ENCODE assay signal across 21 mouse cellular contexts in the genomic region with DNA sequence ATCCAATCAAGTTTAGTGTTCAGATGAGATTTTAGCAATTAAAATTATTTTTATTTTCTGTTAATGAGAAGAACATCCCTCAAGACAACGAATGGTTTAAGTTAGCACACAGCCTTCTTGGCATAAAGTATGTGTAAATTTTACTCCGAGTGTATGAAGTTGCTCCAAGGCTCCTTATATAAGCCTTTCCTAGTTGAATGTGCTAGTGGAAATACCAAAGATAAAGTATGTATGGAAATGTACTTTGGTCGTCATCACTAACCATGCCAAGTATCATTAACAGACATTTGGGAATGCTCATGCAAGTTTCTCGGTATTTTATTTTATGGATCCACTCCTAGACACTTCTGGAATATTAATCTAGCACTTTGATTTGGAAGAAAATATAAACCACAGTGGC. TPM values are rescaled to one million over a fixed set of nuclear protein-coding genes. Genes with fewer than 3 reads are reported as not detected.
A peak's percentile ranks its signal among the peaks of the same experiment; 100 is the strongest.
DNase-seq lines count a peak whose midpoint lies in the region; ATAC-seq and TF ChIP-seq lines count a peak whose summit lies in the region.
"Had no signal": no experiment of that assay in that cellular context is flagged by ENCODE, and none has a peak within 500 bp of the region (broad histone marks: within the 10 kb centered on the region; RNA-seq: fewer than 3 reads in every experiment).

No protein-coding gene starts in this region.

- H3K9me3 ChIP-seq in heart, embryonic 13.5 days = no peaks in the 10 kb centered on the region
- H3K9me3 ChIP-seq: forebrain, embryonic 12.5 days; midbrain, embryonic 10.5 days had no signal

- no peak for ATAC-seq in heart, embryonic 13.5 days (ENCODE audit: extremely low read depth, insufficient number of reproducible peaks, low FRiP score, low TSS enrichment)
- ATAC-seq: liver, postnatal 0 days; lung, postnatal 0 days; midbrain, embryonic 16.5 days had no signal

- no peaks in the 10 kb centered on the region for H3K36me3 ChIP-seq in heart, embryonic 13.5 days
- H3K36me3 ChIP-seq: forebrain, embryonic 12.5 days; midbrain, embryonic 10.5 days had no signal

- H3K4me1 ChIP-seq in heart, embryonic 13.5 days = peaks cover 10% of the 10 kb centered on the region
- H3K4me1 ChIP-seq: forebrain, embryonic 12.5 days; midbrain, embryonic 10.5 days had no signal

- H3K4me3 ChIP-seq in heart, embryonic 13.5 days = no peak overlapping the region
- H3K4me3 ChIP-seq in left cerebral cortex, adult 2 months = peak overlapping the region; percentile 25; the same call in 1 of the 2 replicates
- H3K4me3 ChIP-seq: erythroblast, embryonic 14.5 days; forebrain, embryonic 12.5 days; midbrain, embryonic 10.5 days; myocyte had no signal

- intact Hi-C loops in left cerebral cortex, adult 2 months (cut with DNase I) = no loop called here

- no peaks in the 10 kb centered on the region for H3K27me3 ChIP-seq in heart, embryonic 13.5 days (replicated peaks)
- H3K27me3 ChIP-seq: forebrain, embryonic 12.5 days had no signal

- H3K9ac ChIP-seq in heart, embryonic 13.5 days = no peak overlapping the region
- H3K9ac ChIP-seq: forebrain, embryonic 12.5 days; hindbrain, embryonic 14.5 days; liver, postnatal 0 days had no signal

- H3K4me2 ChIP-seq in heart, embryonic 13.5 days = peak overlapping the region; percentile 56
- H3K4me2 ChIP-seq: forebrain, embryonic 12.5 days; hindbrain, embryonic 14.5 days; liver, embryonic 11.5 days had no signal

- 43% methylated on average over 4 of the region's 4 CpGs for WGBS in heart, embryonic 13.5 days

- no peak for DNase-seq in heart, adult 9 months (ENCODE audit: low spot score in 2 of 2)
- no peak for DNase-seq in left cerebral cortex, adult 2 months (ENCODE audit: extremely low spot score in 1 of 2, low spot score in 2 of 2)
- no peak for DNase-seq in left cerebral cortex, adult 9 months (ENCODE audit: low spot score in 2 of 2)
- DNase-seq in forelimb bud, embryonic 11.5 days (ENCODE audit: low read depth, low spot score) = peak; percentile 1
- DNase-seq in telencephalon, adult 2 months (ENCODE audit: low read depth, low spot score) = peak; percentile 9
- no peak for DNase-seq in thymus, postnatal 36 days
- DNase-seq: adrenal gland, postnatal 25 days; cerebellum, adult 11 months; kidney, adult 8-10 months; kidney, postnatal 10 days; liver, postnatal 0 days; thymus, adult 2 months had no signal

- 0 out of 2 replicates have a peak overlapping the region, but pooled peaks have one; percentile 40 for H3K27ac ChIP-seq in heart, embryonic 13.5 days (replicated peaks)
- H3K27ac ChIP-seq in left cerebral cortex, adult 2 months = no peak overlapping the region
- H3K27ac ChIP-seq: forebrain, embryonic 12.5 days; hindbrain, embryonic 14.5 days; midbrain, embryonic 10.5 days had no signal

- TF ChIP-seq CTCF in left cerebral cortex, adult 2 months (IDR thresholded peaks at IDR 0.05) = no peak

RNA-seq across cellular contexts. Expression of gene Col11a1, which starts 34.8 kb away (rescaled TPM):
- polyA plus RNA-seq in heart, embryonic 13.5 days (2015; fragmentation: Nextera tagmentation; extraction: Ambion mirVana) = 4.7 and 5.1 TPM in 2 replicates
- total RNA-seq in left cerebral cortex, adult 2 months (2021) = 1 to 10 TPM; 8.1 to 9.8 TPM
- polyA plus RNA-seq: erythroblast, embryonic 14.5 days; thymus, adult 2 months had no signal

Comparison
In these comparisons a context has a peak if more than half of its experiments do, and no peak if none do; other contexts are left out.
1. DNase-seq: peak in forelimb bud, embryonic 11.5 days (single experiment) and telencephalon, adult 2 months (single experiment); none in heart, adult 9 months (0 of 2), left cerebral cortex, adult 2 months (0 of 2), left cerebral cortex, adult 9 months (0 of 2) and thymus, postnatal 36 days (0 of 2).